Mouse (Mus musculus): Measurements from ENCODE around the gene Sp2.

Sp2 gene

GRCm38 (mm10) chr11:96982859-96983258 is at the start of gene Sp2:
TSS of gene Sp2 (minus strand) at chr11:96982959.
- no peak for DNase-seq

GRCm38 (mm10) chr11:97032499-97032898 is 49.7 kb upstream of the Sp2 start:
- DNase-seq: no peak

- no peak for DNase-seq
Measured at GRCm38 (mm10) chr11:97031977-97032376, 49.2 kb upstream of the Sp2 start.

- DNase-seq: no peak
Measured at GRCm38 (mm10) chr11:97030426-97030825, 47.7 kb upstream of the Sp2 start.

GRCm38 (mm10) chr11:97029686-97030417 is 47.1 kb upstream of the Sp2 start, which contains the start of gene Scrn2:
TSS of gene Scrn2 (plus strand) at chr11:97029938.
- peak; percentile 78 for DNase-seq

- DNase-seq: peak; percentile 79
Measured at GRCm38 (mm10) chr11:97025721-97026344, 43.1 kb upstream of the Sp2 start.

GRCm38 (mm10) chr11:97024977-97025376 is 42.2 kb upstream of the Sp2 start:
- DNase-seq: no peak

- peak; percentile 66 for DNase-seq
Measured at GRCm38 (mm10) chr11:97021873-97022484, 39.2 kb upstream of the Sp2 start.

GRCm38 (mm10) chr11:97021121-97021765 is 38.5 kb upstream of the Sp2 start:
- no peak for DNase-seq

GRCm38 (mm10) chr11:97019345-97019708 is 36.6 kb upstream of the Sp2 start:
- DNase-seq: no peak

GRCm38 (mm10) chr11:97018583-97019344 is 36.0 kb upstream of the Sp2 start:
- DNase-seq: no peak

- DNase-seq: no peak
Measured at GRCm38 (mm10) chr11:97017696-97018582, 35.2 kb upstream of the Sp2 start.

GRCm38 (mm10) chr11:97013121-97013670 is 30.4 kb upstream of the Sp2 start, which contains the start of gene Sp6:
TSS of gene Sp6 (plus strand) at chr11:97013394.
- no peak for DNase-seq

GRCm38 (mm10) chr11:97009198-97009790 is 26.5 kb upstream of the Sp2 start:
- DNase-seq: no peak

GRCm38 (mm10) chr11:97007093-97007794 is 24.5 kb upstream of the Sp2 start:
- no peak for DNase-seq

- DNase-seq: no peak
Measured at GRCm38 (mm10) chr11:97003170-97003569, 20.4 kb upstream of the Sp2 start.

GRCm38 (mm10) chr11:96997380-96997956 is 14.7 kb upstream of the Sp2 start:
- DNase-seq: peak; percentile 59

- DNase-seq: no peak
Measured at GRCm38 (mm10) chr11:96996773-96997379, 14.1 kb upstream of the Sp2 start.
